Mouse (Mus musculus) heart, postnatal 36 days (tissue): ENCODE results near the gene Zfp97. TPM values are rescaled to one million over a fixed set of nuclear protein-coding genes. Genes with fewer than 3 reads are reported as not detected.
"Not testable (repeated sequence)": the region's sequence is repeated elsewhere in the genome, so short reads cannot be mapped to it uniquely, and the experiment has no call there.

ENCODE experiments used
- DNase-seq, 2 experiments: peaks; one replicate each; pipeline ENCODE4 v3.0.0; 2021 to 2022
- intact Hi-C: fragments of 180-260 bp; cut with DNase I; formaldehyde crosslinking; loops from one replicate; pipeline ENCODE4 v1.15.1; 2025
- total RNA-seq, 2 experiments: library from RNA; stranded (reverse); gene quantifications; 2 replicates each; pipeline ENCODE4 v1.2.3; 2021

Gene Zfp97
- 1 to 10 TPM; 6.7 to 9.4 TPM for total RNA-seq

- DNase-seq, intact Hi-C loops: not testable (repeated sequence)
Observed at GRCm38 (mm10) chr17:17120830-17121502, at the start of gene Zfp97. Gene Zfp97 (plus strand): TSS chr17:17121415.

- intact Hi-C loops, result not testable (repeated sequence)
Observed at GRCm38 (mm10) chr17:17178757-17179413, 57.7 kb downstream of the Zfp97 start.

GRCm38 (mm10) chr17:17194761-17195160 lies 73.5 kb downstream of the Zfp97 start:
- DNase-seq, result not testable (repeated sequence)
- intact Hi-C loops, result loop anchor here (5.0 to 10.0 kb wide), 2 partner anchors 132 to 230 kb away; partner anchors contain the start of gene Zfp960

More at GRCm38 (mm10) chr17:17178757-17179413, 57.7 kb downstream of the Zfp97 start:
- DNase-seq, result not testable (repeated sequence)

GRCm38 (mm10) chr17:17195178-17195577 lies 74.0 kb downstream of the Zfp97 start:
- intact Hi-C loops, result loop anchor here (5.0 to 10.0 kb wide), 2 partner anchors 133 to 230 kb away; partner anchors contain the start of gene Zfp960
- DNase-seq, result no peak

GRCm38 (mm10) chr17:17196111-17196510 lies 74.9 kb downstream of the Zfp97 start:
- intact Hi-C loops, result loop anchor here (5.0 to 10.0 kb wide), 2 partner anchors 134 to 231 kb away; partner anchors contain the start of gene Zfp960
- not testable (repeated sequence) for DNase-seq

Other genes with a start within 250 kb of the Zfp97 start
- gene Zfp960, start 57.3 kb upstream of the Zfp97 start, total RNA-seq, result 1 to 10 TPM; 7.7 to 8.6 TPM